ENCODE assay signal across 8 mouse cellular contexts in the genomic region with DNA sequence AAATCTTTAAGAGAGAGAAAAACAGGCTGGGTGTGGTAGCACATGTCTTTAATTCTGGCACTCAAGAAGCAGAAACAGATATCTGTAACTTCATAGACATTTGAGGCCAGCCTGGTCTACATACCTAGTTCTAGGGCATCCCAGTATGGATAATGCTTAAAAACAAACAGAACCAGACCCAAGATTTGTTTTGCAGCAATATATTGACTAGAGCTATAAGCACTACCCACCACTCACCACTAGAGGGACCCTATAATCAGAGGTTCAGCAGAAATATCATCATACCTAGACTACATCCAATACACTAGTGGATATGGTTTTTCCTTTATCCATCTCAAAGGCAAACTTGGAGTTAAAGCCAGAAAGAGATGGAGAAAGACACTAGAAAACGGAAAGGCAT. TPM values are rescaled to one million over a fixed set of nuclear protein-coding genes. Genes with fewer than 3 reads are reported as not detected.
DNase-seq lines count a peak whose midpoint lies in the region; ATAC-seq and TF ChIP-seq lines count a peak whose summit lies in the region.

No protein-coding gene starts in this region.

- TF ChIP-seq CTCF in intestine, postnatal 0 days (IDR thresholded peaks at IDR 0.05; ENCODE audit: low read depth) = peak; percentile 85
- TF ChIP-seq CTCF in CH12.LX (conservative IDR thresholded peaks at IDR 0.05 in 1 of 2, IDR thresholded peaks at IDR 0.05 in 1 of 2; ENCODE audit: low read depth in 2 of 2, low read length in 2 of 2) = peak; percentile 77 to 82; a peak in 3 of 4 replicates

- no peak for TF ChIP-seq POLR2A in CH12.LX (IDR thresholded peaks at IDR 0.05; ENCODE audit: low read depth, low read length)

- TF ChIP-seq EP300 in CH12.LX (IDR thresholded peaks at IDR 0.05; ENCODE audit: low read length) = no peak

- H3K4me1 ChIP-seq in intestine, postnatal 0 days (replicated peaks; ENCODE audit: control insufficient read depth, insufficient read depth, low read length) = no peaks in the 10 kb centered on the region
- peaks cover 13% of the 10 kb centered on the region for H3K4me1 ChIP-seq in intestine, embryonic 16.5 days (ENCODE audit: control insufficient read depth, insufficient read depth, low read length)
- H3K4me1 ChIP-seq in CH12.LX (ENCODE audit: control insufficient read depth in 1 of 2, insufficient read depth in 2 of 2) = peaks cover 0 to 10% of the 10 kb centered on the region in 2 experiments; a peak in 2 of 4 replicates

- H3K9ac ChIP-seq in intestine, postnatal 0 days (ENCODE audit: low read depth, low read length) = no peak overlapping the region
- no peak overlapping the region for H3K9ac ChIP-seq in intestine, embryonic 16.5 days (ENCODE audit: low read depth, low read length)
- no peak overlapping the region for H3K9ac ChIP-seq in CH12.LX (ENCODE audit: insufficient read depth, low read depth)

- no peaks in the 10 kb centered on the region for H3K27me3 ChIP-seq in intestine, postnatal 0 days (replicated peaks; ENCODE audit: control insufficient read depth, insufficient read depth, low read length)
- no peaks in the 10 kb centered on the region for H3K27me3 ChIP-seq in intestine, embryonic 16.5 days (replicated peaks; ENCODE audit: control insufficient read depth, insufficient read depth, low read length)
- H3K27me3 ChIP-seq in CH12.LX (replicated peaks) = peaks cover 3% of the 10 kb centered on the region

- no peak overlapping the region for H3K4me2 ChIP-seq in intestine, postnatal 0 days (replicated peaks; ENCODE audit: low read depth)
- H3K4me2 ChIP-seq in intestine, embryonic 16.5 days (ENCODE audit: low read depth, low read length) = no peak overlapping the region
- H3K4me2 ChIP-seq in CH12.LX (ENCODE audit: insufficient read depth, low read depth, poor library complexity, severe bottlenecking) = no peak overlapping the region

- no peak overlapping the region for H3K27ac ChIP-seq in intestine, postnatal 0 days (ENCODE audit: low read depth, low read length)
- H3K27ac ChIP-seq in intestine, embryonic 16.5 days (ENCODE audit: low read length) = no peak overlapping the region
- no peak overlapping the region for H3K27ac ChIP-seq in CH12.LX (ENCODE audit: insufficient read depth, low read depth)

- no peaks in the 10 kb centered on the region for H3K79me2 ChIP-seq in CH12.LX (replicated peaks; ENCODE audit: control insufficient read depth, extremely low read depth, insufficient read depth, poor library complexity, severe bottlenecking)

- ATAC-seq in intestine, postnatal 0 days = 0 out of 2 replicates have a peak, but pooled peaks have one; percentile 19
- no peak for ATAC-seq in intestine, embryonic 16.5 days
- ATAC-seq in common myeloid progenitor, adult 5-6 weeks (replicated peaks; ENCODE audit: low read depth, poor library complexity, severe bottlenecking) = peak; percentile 59; the same call in 1 of the 2 replicates

- WGBS in intestine, postnatal 0 days = 41% methylated on average over 1 of the region's 1 CpGs
- WGBS in intestine, embryonic 16.5 days = 40% methylated on average over 1 of the region's 1 CpGs

- dilution Hi-C loops in CH12.LX (cut with MboI; ENCODE audit: extremely low pct_ligation_motif_present, extremely low pct_unique_long_range_greater_than_20kb, low sequenced_read_pairs) = no loop called here

- H3K36me3 ChIP-seq in intestine, postnatal 0 days (ENCODE audit: control insufficient read depth, insufficient read depth) = 0 out of 2 replicates have a peak, but pooled peaks cover 3% of the 10 kb centered on the region
- no peaks in the 10 kb centered on the region for H3K36me3 ChIP-seq in intestine, embryonic 16.5 days (ENCODE audit: control insufficient read depth, insufficient read depth, low read length)
- peaks cover 4 to 14% of the 10 kb centered on the region in 2 experiments for H3K36me3 ChIP-seq in CH12.LX (replicated peaks in 1 of 2; ENCODE audit: control insufficient read depth in 1 of 2, insufficient read depth in 1 of 2, low read length in 1 of 2)

- H3K4me3 ChIP-seq in intestine, postnatal 0 days (ENCODE audit: low read depth, low read length) = no peak overlapping the region
- H3K4me3 ChIP-seq in intestine, embryonic 16.5 days (ENCODE audit: low read length) = no peak overlapping the region
- H3K4me3 ChIP-seq in CH12.LX (replicated peaks in 1 of 3; ENCODE audit: low read depth in 2 of 3, low read length in 2 of 3, poor library complexity in 1 of 3) = no peak overlapping the region

- TF ChIP-seq RAD21 in CH12.LX (IDR thresholded peaks at IDR 0.05; ENCODE audit: low read depth, low read length) = peak; percentile 38

- H3K9me3 ChIP-seq in intestine, postnatal 0 days (ENCODE audit: control insufficient read depth) = no peaks in the 10 kb centered on the region
- H3K9me3 ChIP-seq in intestine, embryonic 16.5 days (ENCODE audit: control insufficient read depth, low read length) = no peaks in the 10 kb centered on the region
- H3K9me3 ChIP-seq in CH12.LX (replicated peaks; ENCODE audit: low read length) = no peaks in the 10 kb centered on the region

- in situ Hi-C loops in CH12.LX (cut with MboI; ENCODE audit: low pct_ligation_motif_present, low pct_unique_long_range_greater_than_20kb, low sequenced_read_pairs) = no loop called here

- DNase-seq in B cell, adult 2 months = peak; percentile 71 to 78
- peak; percentile 60 for DNase-seq in CH12.LX (ENCODE audit: extremely low read depth)
- DNase-seq in layer of hippocampus, adult 9-11 months = peak; percentile 55
- peak; percentile 45 for DNase-seq in right cerebral cortex, postnatal 14 days
- no peak for DNase-seq in frontal cortex, postnatal 14 days (ENCODE audit: low spot score in 2 of 2)

TF ChIP-seq in CH12.LX, 34 proteins besides CTCF, POLR2A, EP300 and RAD21:
- TF ChIP-seq ZKSCAN1 (IDR thresholded peaks at IDR 0.05; ENCODE audit: borderline replicate concordance, low read depth, low read length) (no peak), SMC3 (IDR thresholded peaks at IDR 0.05; ENCODE audit: low read depth, low read length) (peak; percentile 42), NELFE (IDR thresholded peaks at IDR 0.05; ENCODE audit: low read depth, low read length) (no peak), MAZ (IDR thresholded peaks at IDR 0.05; ENCODE audit: low read depth, low read length) (no peak), BHLHE40 (IDR thresholded peaks at IDR 0.05; ENCODE audit: low read depth, low read length) (no peak), JUND (conservative IDR thresholded peaks at IDR 0.05; ENCODE audit: low read depth, low read length) (peak; percentile 30; the same call in 1 of the 2 replicates), MXI1 (IDR thresholded peaks at IDR 0.05; ENCODE audit: low read depth, low read length) (no peak), JUN (IDR thresholded peaks at IDR 0.05; ENCODE audit: insufficient read depth, low read depth, low read length) (no peak)

RNA-seq across cellular contexts. Expression of a gene that starts 10.5 kb away (rescaled TPM):
- 164 and 166 TPM in 2 replicates for polyA plus RNA-seq in intestine, postnatal 0 days (2015; fragmentation: Nextera tagmentation; extraction: Ambion mirVana)
- polyA plus RNA-seq in intestine, embryonic 16.5 days (2015; fragmentation: Nextera tagmentation; extraction: Ambion mirVana) = 196 and 226 TPM in 2 replicates
- total RNA-seq in CH12.LX (2012; rRNA removed) (258 and 276 TPM in 2 replicates), CH12.LX (2014; rRNA removed) (284 and 305 TPM in 2 replicates)
- polyA plus RNA-seq in CH12.LX (2012; ENCODE audit: insufficient read length, low read depth) = 332 and 360 TPM in 2 replicates
- 210 and 232 TPM in 2 replicates for total RNA-seq in common myeloid progenitor, adult 5-6 weeks (2017)

RNA-seq across cellular contexts. Expression of a gene that starts 37.7 kb away (rescaled TPM):
- 8.7 and 9.7 TPM in 2 replicates for polyA plus RNA-seq in intestine, postnatal 0 days (2015; fragmentation: Nextera tagmentation; extraction: Ambion mirVana)
- polyA plus RNA-seq in intestine, embryonic 16.5 days (2015; fragmentation: Nextera tagmentation; extraction: Ambion mirVana) = 16.9 and 17.6 TPM in 2 replicates
- total RNA-seq in CH12.LX (2012; rRNA removed) (10.8 and 11.1 TPM in 2 replicates), CH12.LX (2014; rRNA removed) (3.3 and 4.2 TPM in 2 replicates)
- polyA plus RNA-seq in CH12.LX (2012; ENCODE audit: insufficient read length, low read depth) = 12.6 and 13.5 TPM in 2 replicates
- 18.2 and 20.6 TPM in 2 replicates for total RNA-seq in common myeloid progenitor, adult 5-6 weeks (2017)

RNA-seq across cellular contexts. Expression of a gene that starts 53.8 kb away (rescaled TPM):
- polyA plus RNA-seq in intestine, postnatal 0 days (2015; fragmentation: Nextera tagmentation; extraction: Ambion mirVana) = 13.1 and 14.7 TPM in 2 replicates
- polyA plus RNA-seq in intestine, embryonic 16.5 days (2015; fragmentation: Nextera tagmentation; extraction: Ambion mirVana) = 14.5 and 15.5 TPM in 2 replicates
- 21.5 and 22.7 TPM in 2 replicates for total RNA-seq in CH12.LX (2012; rRNA removed)
- 34.1 and 38.0 TPM in 2 replicates for total RNA-seq in CH12.LX (2014; rRNA removed)
- 35.8 and 40.3 TPM in 2 replicates for polyA plus RNA-seq in CH12.LX (2012; ENCODE audit: insufficient read length, low read depth)
- total RNA-seq in common myeloid progenitor, adult 5-6 weeks (2017) = 13.3 and 19.2 TPM in 2 replicates

RNA-seq across cellular contexts. Expression of a gene that starts 57.9 kb away (rescaled TPM):
- polyA plus RNA-seq in intestine, postnatal 0 days (2015; fragmentation: Nextera tagmentation; extraction: Ambion mirVana) = 58.5 and 60.5 TPM in 2 replicates
- 110 and 120 TPM in 2 replicates for polyA plus RNA-seq in intestine, embryonic 16.5 days (2015; fragmentation: Nextera tagmentation; extraction: Ambion mirVana)
- total RNA-seq in CH12.LX (2012; rRNA removed) (33.7 and 34.1 TPM in 2 replicates), CH12.LX (2014; rRNA removed) (33.3 and 33.5 TPM in 2 replicates)
- 54.4 and 75.4 TPM in 2 replicates for polyA plus RNA-seq in CH12.LX (2012; ENCODE audit: insufficient read length, low read depth)
- 82.0 and 161 TPM in 2 replicates for total RNA-seq in common myeloid progenitor, adult 5-6 weeks (2017)

Comparison
In these comparisons a context has a peak if more than half of its experiments do, and no peak if none do; other contexts are left out.
1. DNase-seq: peak in B cell, adult 2 months (2 of 2), CH12.LX (single experiment), layer of hippocampus, adult 9-11 months (single experiment) and right cerebral cortex, postnatal 14 days (single experiment); none in frontal cortex, postnatal 14 days (0 of 2).